Mouse (Mus musculus): Measurements from ENCODE around the gene Rbbp4. TPM values are rescaled to one million over a fixed set of nuclear protein-coding genes. Genes with fewer than 3 reads are reported as not detected.
A peak's percentile ranks its signal among the peaks of the same experiment; 100 is the strongest.

The Rbbp4 gene
- polyA plus RNA-seq, 1 experiment from 2014 or later, result 167 TPM

GRCm38 (mm10) chr4:129326191-129326590, 9.0 kb downstream of the Rbbp4 start:
- no peaks in the 10 kb centered on the region for H3K27me3 ChIP-seq (ENCODE audit: insufficient read depth, low read length)
- peaks cover 13% of the 10 kb centered on the region for H3K4me1 ChIP-seq (ENCODE audit: insufficient read depth)
- ATAC-seq (no peak), DNase-seq (no peak)
- no peak overlapping the region for H3K9ac ChIP-seq (replicated peaks)
- no peak for TF ChIP-seq CTCF (IDR thresholded peaks at IDR 0.05; ENCODE audit: low read depth)
- no peak for TF ChIP-seq EP300 (IDR thresholded peaks at IDR 0.05; ENCODE audit: low read depth)
- H3K27ac ChIP-seq (ENCODE audit: low read depth), result 0 out of 2 replicates have a peak overlapping the region, but pooled peaks have one; percentile 29
- no peaks in the 10 kb centered on the region for H3K9me3 ChIP-seq (ENCODE audit: low read length)
- H3K4me2 ChIP-seq (ENCODE audit: low read depth, low read length), result no peak overlapping the region
- peaks cover 68% of the 10 kb centered on the region for H3K36me3 ChIP-seq (replicated peaks; ENCODE audit: insufficient read depth, low read length)
- WGBS (ENCODE audit: insufficient replicate concordance), result 43% methylated on average over 1 of the region's 1 CpGs
- H3K4me3 ChIP-seq (ENCODE audit: low read depth, low read length), result no peak overlapping the region

GRCm38 (mm10) chr4:129324756-129325155, 10.4 kb downstream of the Rbbp4 start:
- WGBS (ENCODE audit: insufficient replicate concordance), result 96% methylated on average over 1 of the region's 1 CpGs
- TF ChIP-seq EP300 (IDR thresholded peaks at IDR 0.05; ENCODE audit: low read depth) (no peak), CTCF (IDR thresholded peaks at IDR 0.05; ENCODE audit: low read depth) (no peak)
- H3K27ac ChIP-seq (ENCODE audit: low read depth), result no peak overlapping the region
- H3K36me3 ChIP-seq (replicated peaks; ENCODE audit: insufficient read depth, low read length), result peaks cover 71% of the 10 kb centered on the region
- DNase-seq (no peak), ATAC-seq (no peak)
- peaks cover 11% of the 10 kb centered on the region for H3K4me1 ChIP-seq (ENCODE audit: insufficient read depth)
- H3K27me3 ChIP-seq (ENCODE audit: insufficient read depth, low read length), result no peaks in the 10 kb centered on the region
- H3K9me3 ChIP-seq (ENCODE audit: low read length), result no peaks in the 10 kb centered on the region
- no peak overlapping the region for H3K4me3 ChIP-seq (ENCODE audit: low read depth, low read length)
- no peak overlapping the region for H3K4me2 ChIP-seq (ENCODE audit: low read depth, low read length)
- no peak overlapping the region for H3K9ac ChIP-seq (replicated peaks)

GRCm38 (mm10) chr4:129323491-129323890, 11.7 kb downstream of the Rbbp4 start:
- no peak overlapping the region for H3K9ac ChIP-seq (replicated peaks)
- ATAC-seq (no peak), DNase-seq (no peak)
- no peak overlapping the region for H3K4me3 ChIP-seq (ENCODE audit: low read depth, low read length)
- H3K36me3 ChIP-seq (replicated peaks; ENCODE audit: insufficient read depth, low read length), result peaks cover 69% of the 10 kb centered on the region
- no peaks in the 10 kb centered on the region for H3K27me3 ChIP-seq (ENCODE audit: insufficient read depth, low read length)
- H3K9me3 ChIP-seq (ENCODE audit: low read length), result no peaks in the 10 kb centered on the region
- peaks cover 8% of the 10 kb centered on the region for H3K4me1 ChIP-seq (ENCODE audit: insufficient read depth)
- TF ChIP-seq CTCF (IDR thresholded peaks at IDR 0.05; ENCODE audit: low read depth) (no peak), EP300 (IDR thresholded peaks at IDR 0.05; ENCODE audit: low read depth) (no peak)
- no peak overlapping the region for H3K4me2 ChIP-seq (ENCODE audit: low read depth, low read length)
- no peak overlapping the region for H3K27ac ChIP-seq (ENCODE audit: low read depth)
- 51% methylated on average over 1 of the region's 1 CpGs for WGBS (ENCODE audit: insufficient replicate concordance)

GRCm38 (mm10) chr4:129322042-129322441, 13.1 kb downstream of the Rbbp4 start:
- DNase-seq (no peak), ATAC-seq (no peak)
- TF ChIP-seq EP300 (IDR thresholded peaks at IDR 0.05; ENCODE audit: low read depth), result no peak
- no peak for TF ChIP-seq CTCF (IDR thresholded peaks at IDR 0.05; ENCODE audit: low read depth)
- WGBS (ENCODE audit: insufficient replicate concordance), result 91% methylated on average over 5 of the region's 5 CpGs
- Histone ChIP-seq H3K4me2 (ENCODE audit: low read depth, low read length) (no peak overlapping the region), H3K36me3 (replicated peaks; ENCODE audit: insufficient read depth, low read length) (peaks cover 65% of the 10 kb centered on the region), H3K4me1 (ENCODE audit: insufficient read depth) (peaks cover 8% of the 10 kb centered on the region), H3K27me3 (ENCODE audit: insufficient read depth, low read length) (no peaks in the 10 kb centered on the region), H3K9ac (replicated peaks) (no peak overlapping the region), H3K27ac (ENCODE audit: low read depth) (no peak overlapping the region), H3K9me3 (ENCODE audit: low read length) (no peaks in the 10 kb centered on the region), H3K4me3 (ENCODE audit: low read depth, low read length) (no peak overlapping the region)

GRCm38 (mm10) chr4:129320876-129321275, 14.3 kb downstream of the Rbbp4 start:
- no peak overlapping the region for H3K4me3 ChIP-seq (ENCODE audit: low read depth, low read length)
- H3K9me3 ChIP-seq (ENCODE audit: low read length), result no peaks in the 10 kb centered on the region
- no peaks in the 10 kb centered on the region for H3K27me3 ChIP-seq (ENCODE audit: insufficient read depth, low read length)
- H3K9ac ChIP-seq (replicated peaks), result no peak overlapping the region
- WGBS (ENCODE audit: insufficient replicate concordance), result 61% methylated on average over 1 of the region's 1 CpGs
- H3K27ac ChIP-seq (ENCODE audit: low read depth), result no peak overlapping the region
- ATAC-seq (no peak), DNase-seq (no peak)
- no peak overlapping the region for H3K4me2 ChIP-seq (ENCODE audit: low read depth, low read length)
- 0 out of 2 replicates have a peak, but pooled peaks cover 3% of the 10 kb centered on the region for H3K4me1 ChIP-seq (ENCODE audit: insufficient read depth)
- no peak for TF ChIP-seq CTCF (IDR thresholded peaks at IDR 0.05; ENCODE audit: low read depth)
- TF ChIP-seq EP300 (IDR thresholded peaks at IDR 0.05; ENCODE audit: low read depth), result no peak
- H3K36me3 ChIP-seq (replicated peaks; ENCODE audit: insufficient read depth, low read length), result peaks cover 65% of the 10 kb centered on the region

- TF ChIP-seq EP300 (IDR thresholded peaks at IDR 0.05; ENCODE audit: low read depth) (no peak), CTCF (IDR thresholded peaks at IDR 0.05; ENCODE audit: low read depth) (no peak)
- Histone ChIP-seq H3K9ac (replicated peaks) (no peak overlapping the region), H3K36me3 (replicated peaks; ENCODE audit: insufficient read depth, low read length) (peaks cover 75% of the 10 kb centered on the region), H3K27me3 (ENCODE audit: insufficient read depth, low read length) (no peaks in the 10 kb centered on the region), H3K4me3 (ENCODE audit: low read depth, low read length) (no peak overlapping the region), H3K4me1 (ENCODE audit: insufficient read depth) (no peaks in the 10 kb centered on the region), H3K27ac (ENCODE audit: low read depth) (no peak overlapping the region), H3K9me3 (ENCODE audit: low read length) (no peaks in the 10 kb centered on the region), H3K4me2 (ENCODE audit: low read depth, low read length) (peak overlapping the region; percentile 16; the same call in 1 of the 2 replicates)
- 69% methylated on average over 3 of the region's 3 CpGs for WGBS (ENCODE audit: insufficient replicate concordance)
- DNase-seq (no peak), ATAC-seq (no peak)
Measured at GRCm38 (mm10) chr4:129313886-129314285, 21.3 kb downstream of the Rbbp4 start.

- Histone ChIP-seq H3K4me1 (ENCODE audit: insufficient read depth) (no peaks in the 10 kb centered on the region), H3K9ac (replicated peaks) (no peak overlapping the region), H3K4me2 (ENCODE audit: low read depth, low read length) (no peak overlapping the region), H3K4me3 (ENCODE audit: low read depth, low read length) (no peak overlapping the region), H3K36me3 (replicated peaks; ENCODE audit: insufficient read depth, low read length) (peaks cover 50% of the 10 kb centered on the region), H3K27ac (ENCODE audit: low read depth) (0 out of 2 replicates have a peak overlapping the region, but pooled peaks have one; percentile 39), H3K27me3 (ENCODE audit: insufficient read depth, low read length) (no peaks in the 10 kb centered on the region), H3K9me3 (ENCODE audit: low read length) (no peaks in the 10 kb centered on the region)
- ATAC-seq (no peak), DNase-seq (no peak)
- TF ChIP-seq CTCF (IDR thresholded peaks at IDR 0.05; ENCODE audit: low read depth), result no peak
- WGBS (ENCODE audit: insufficient replicate concordance), result 67% methylated on average over 1 of the region's 1 CpGs
Measured at GRCm38 (mm10) chr4:129307936-129308335, 27.2 kb downstream of the Rbbp4 start.

Data from liver, postnatal 0 days (tissue).